Mouse (Mus musculus) CH12.LX (cell line): ENCODE data around the gene Pgm2l1. TPM values are rescaled to one million over a fixed set of nuclear protein-coding genes. Genes with fewer than 3 reads are reported as not detected.

Experiments
- DNase-seq: peaks from one replicate; pipeline ENCODE4 v3.0.0-alpha.2; 2013; ENCODE audit errors: extremely low read depth
- H3K27ac ChIP-seq: 2 replicates; pipeline ENCODE4 v1.5.1; 2012; ENCODE audit warnings: low read depth, mild to moderate bottlenecking, control low read depth, moderate library complexity; ENCODE audit not compliant: insufficient read depth
- H3K27me3 ChIP-seq: replicated peaks from 2 replicates; pipeline ENCODE3; 2012; ENCODE audit warnings: inconsistent platforms
- H3K36me3 ChIP-seq, 2 experiments: replicated peaks in 1 of 2; 2 replicates each; pipeline versions ENCODE3 to v1.6.1; 2012; ENCODE audit warnings: inconsistent platforms in 1 of 2, low read length in 1 of 2, mild to moderate bottlenecking in 1 of 2, mixed read lengths in 1 of 2, moderate library complexity in 1 of 2; ENCODE audit not compliant: control insufficient read depth in 1 of 2, insufficient read depth in 1 of 2
- H3K4me1 ChIP-seq, 2 experiments: 2 replicates each; pipeline ENCODE4 v1.6.1; 2012; ENCODE audit warnings: inconsistent platforms in 1 of 2, moderate library complexity in 1 of 2; ENCODE audit not compliant: insufficient read depth in 2 of 2, control insufficient read depth in 1 of 2
- H3K4me2 ChIP-seq: 2 replicates; pipeline ENCODE4 v1.6.1; 2012; ENCODE audit warnings: low read depth, mild to moderate bottlenecking, control low read depth; ENCODE audit not compliant: poor library complexity, insufficient read depth, severe bottlenecking
- H3K4me3 ChIP-seq, 3 experiments: fragments of 150-350 bp in 1 of 3; sonication (generic) in 1 of 3; replicated peaks in 1 of 3; 2 replicates each; pipeline versions ENCODE3 to v1.5.1; 2011 to 2012; ENCODE audit warnings: low read depth in 2 of 3, low read length in 2 of 3, mild to moderate bottlenecking in 2 of 3, moderate library complexity in 2 of 3, control low read depth in 1 of 3, improper control_type of control experiment in 1 of 3, inconsistent platforms in 1 of 3, mixed read lengths in 1 of 3; ENCODE audit not compliant: poor library complexity in 1 of 3
- H3K79me2 ChIP-seq: replicated peaks from 2 replicates; pipeline ENCODE4 v1.6.1; 2012; ENCODE audit warnings: mild to moderate bottlenecking, moderate library complexity; ENCODE audit not compliant: control insufficient read depth, poor library complexity, insufficient read depth, severe bottlenecking; ENCODE audit errors: extremely low read depth
- H3K9ac ChIP-seq: 2 replicates; pipeline ENCODE4 v1.6.1; 2012; ENCODE audit warnings: low read depth, mild to moderate bottlenecking, control low read depth, moderate library complexity; ENCODE audit not compliant: insufficient read depth
- H3K9me3 ChIP-seq: replicated peaks from 2 replicates; pipeline ENCODE3; 2012; ENCODE audit warnings: low read length, inconsistent platforms, mixed read lengths
- CTCF ChIP-seq, 2 experiments: IDR thresholded peaks in 1 of 2; conservative IDR thresholded peaks in 1 of 2; 2 replicates each; pipeline ENCODE4 v1.5.1; 2011 to 2012; ENCODE audit warnings: low read depth in 2 of 2, low read length in 2 of 2, improper control_type of control experiment in 1 of 2, inconsistent platforms in 1 of 2, mild to moderate bottlenecking in 1 of 2, moderate library complexity in 1 of 2
- ELF1 ChIP-seq: IDR thresholded peaks from 2 replicates; pipeline ENCODE4 v1.6.1; 2014; ENCODE audit warnings: low read depth, mild to moderate bottlenecking, inconsistent platforms, low read length, improper control_type of control experiment
- HCFC1 ChIP-seq: IDR thresholded peaks from 2 replicates; pipeline ENCODE4 v1.6.1; 2012; ENCODE audit warnings: low read depth, mild to moderate bottlenecking, inconsistent platforms, low read length, improper control_type of control experiment
- IRF4 ChIP-seq: IDR thresholded peaks from 2 replicates; pipeline ENCODE4 v1.6.1; 2014; ENCODE audit warnings: low read depth, mild to moderate bottlenecking, inconsistent platforms, low read length, improper control_type of control experiment
- MAFK ChIP-seq: IDR thresholded peaks from 2 replicates; pipeline ENCODE4 v1.6.1; 2011; ENCODE audit warnings: low read length, improper control_type of control experiment; ENCODE audit not compliant: insufficient replicate concordance
- MAZ ChIP-seq: IDR thresholded peaks from 2 replicates; pipeline ENCODE4 v1.6.1; 2012; ENCODE audit warnings: low read depth, mild to moderate bottlenecking, inconsistent platforms, low read length, improper control_type of control experiment, moderate library complexity
- PAX5 ChIP-seq: IDR thresholded peaks from 2 replicates; pipeline ENCODE4 v1.6.1; 2012; ENCODE audit warnings: low read length, inconsistent platforms, mixed read lengths
- POLR2A ChIP-seq: IDR thresholded peaks from 2 replicates; pipeline ENCODE4 v1.6.1; 2011; ENCODE audit warnings: low read depth, mild to moderate bottlenecking, improper control_type of control experiment, low read length
- POLR2AphosphoS2 ChIP-seq: IDR thresholded peaks from 2 replicates; pipeline ENCODE4 v1.6.1; 2011; ENCODE audit warnings: low read depth, low read length, improper control_type of control experiment
- RAD21 ChIP-seq: IDR thresholded peaks from 2 replicates; pipeline ENCODE4 v1.6.1; 2011; ENCODE audit warnings: low read depth, mild to moderate bottlenecking, low read length, improper control_type of control experiment, moderate library complexity
- RCOR1 ChIP-seq: conservative IDR thresholded peaks from 2 replicates; pipeline ENCODE4 v1.6.1; 2012; ENCODE audit warnings: low read depth, mild to moderate bottlenecking, inconsistent platforms, low read length, improper control_type of control experiment
- SMC3 ChIP-seq: IDR thresholded peaks from 2 replicates; pipeline ENCODE4 v1.6.1; 2011; ENCODE audit warnings: low read depth, low read length, improper control_type of control experiment
- TBP ChIP-seq: conservative IDR thresholded peaks from 2 replicates; pipeline ENCODE4 v1.6.1; 2011; ENCODE audit warnings: low read depth, low read length, improper control_type of control experiment
- TCF12 ChIP-seq: IDR thresholded peaks from 2 replicates; pipeline ENCODE4 v1.6.1; 2014; ENCODE audit warnings: low read depth, mild to moderate bottlenecking, inconsistent platforms, low read length, improper control_type of control experiment
- UBTF ChIP-seq: IDR thresholded peaks from 2 replicates; pipeline ENCODE4 v1.6.1; 2012; ENCODE audit warnings: low read depth, mild to moderate bottlenecking, inconsistent platforms, low read length, improper control_type of control experiment, moderate library complexity
- USF1 ChIP-seq: IDR thresholded peaks from 2 replicates; pipeline ENCODE4 v1.6.1; 2014; ENCODE audit warnings: low read depth, mild to moderate bottlenecking, inconsistent platforms, low read length, improper control_type of control experiment
- USF2 ChIP-seq: conservative IDR thresholded peaks from 2 replicates; pipeline ENCODE4 v1.6.1; 2011; ENCODE audit warnings: low read depth, low read length, improper control_type of control experiment
- ZKSCAN1 ChIP-seq: IDR thresholded peaks from 2 replicates; pipeline ENCODE4 v1.6.1; 2012; ENCODE audit warnings: low read depth, inconsistent platforms, low read length, improper control_type of control experiment, borderline replicate concordance
- ZMIZ1 ChIP-seq: IDR thresholded peaks from 2 replicates; pipeline ENCODE4 v1.6.1; 2012; ENCODE audit warnings: low read depth, mild to moderate bottlenecking, inconsistent platforms, low read length, improper control_type of control experiment
- dilution Hi-C: fragments of 300-500 bp; cut with MboI; formaldehyde crosslinking; loops from 2 replicates; pipeline ENCODE4 v1.14.3; 2020; ENCODE audit warnings: low sequenced_read_pairs; ENCODE audit not compliant: extremely low pct_unique_long_range_greater_than_20kb, extremely low pct_ligation_motif_present
- in situ Hi-C: fragments of 300-500 bp; cut with MboI; formaldehyde crosslinking; loops from 3 replicates; pipeline ENCODE4 v1.14.3; 2019; ENCODE audit warnings: low sequenced_read_pairs, low pct_ligation_motif_present, low pct_unique_long_range_greater_than_20kb, mixed read lengths
- polyA plus RNA-seq: library from polyadenylated mRNA; unstranded; fragments of >175 nt; gene quantifications from 2 replicates; pipeline ENCODE4 v1.2.1, GENCODE M21; 2012; ENCODE audit warnings: low read depth; ENCODE audit not compliant: insufficient read length
- total RNA-seq, 2 experiments: library from RNA; depleted of rRNA; stranded (reverse); fragments of 300-350 nt in 1 of 2; fragments of >200 nt in 1 of 2; gene quantifications; 2 replicates each; pipeline ENCODE4 v1.2.3; 2012 to 2014

Gene Pgm2l1
- total and polyA plus RNA-seq, 3 experiments, result 1.2 to 4.1 (median 3.4) TPM

DNA sequence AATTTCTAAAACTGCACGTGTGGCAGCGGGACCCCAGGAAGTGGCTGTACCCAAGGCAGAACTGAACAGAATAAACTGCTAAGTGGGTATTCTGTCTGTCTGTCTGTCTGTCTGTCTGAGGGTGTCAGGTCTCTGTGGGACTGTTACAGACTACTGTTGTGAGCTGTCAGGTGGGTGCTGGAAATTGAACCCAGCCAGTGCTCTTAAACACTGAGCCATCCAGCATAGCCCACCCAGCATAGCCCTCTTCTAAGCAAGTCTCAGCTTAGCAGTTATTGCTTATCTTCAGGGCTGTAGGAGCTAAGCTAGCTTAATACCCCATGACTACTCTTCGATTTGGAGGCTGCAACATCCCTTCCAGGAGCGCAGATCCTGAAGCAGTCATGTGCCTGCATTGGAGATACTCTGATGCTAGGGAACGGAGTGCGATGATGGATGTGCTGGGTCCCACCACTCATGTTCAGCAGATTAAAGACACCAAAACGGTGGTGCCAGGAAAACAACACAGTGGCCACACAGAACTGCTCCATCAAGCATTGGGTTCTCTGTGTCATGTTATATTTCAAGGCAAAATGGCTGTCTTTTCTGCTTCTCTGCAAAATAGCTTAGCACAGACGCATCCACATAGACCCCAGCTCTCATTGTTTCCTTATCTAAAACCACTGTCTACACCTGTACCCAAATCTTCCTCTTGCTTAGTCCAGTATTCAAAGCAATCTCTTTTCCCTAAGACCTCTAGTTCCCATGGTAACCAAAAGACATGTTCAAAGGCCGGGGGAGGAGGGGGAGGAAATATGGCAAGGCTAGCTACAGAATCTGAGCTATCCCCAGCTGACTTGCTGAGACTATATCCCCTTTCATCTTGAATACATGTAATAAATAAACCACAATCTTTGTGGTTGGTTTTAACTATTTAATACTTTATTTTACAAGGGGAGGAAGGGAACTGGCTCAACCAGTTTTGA, 10.3 kb upstream of the Pgm2l1 start:
- no peaks in the 10 kb centered on the region for H3K79me2 ChIP-seq
- H3K36me3 ChIP-seq, result no peaks in the 10 kb centered on the region
- H3K27ac ChIP-seq, result no peak overlapping the region

DNA sequence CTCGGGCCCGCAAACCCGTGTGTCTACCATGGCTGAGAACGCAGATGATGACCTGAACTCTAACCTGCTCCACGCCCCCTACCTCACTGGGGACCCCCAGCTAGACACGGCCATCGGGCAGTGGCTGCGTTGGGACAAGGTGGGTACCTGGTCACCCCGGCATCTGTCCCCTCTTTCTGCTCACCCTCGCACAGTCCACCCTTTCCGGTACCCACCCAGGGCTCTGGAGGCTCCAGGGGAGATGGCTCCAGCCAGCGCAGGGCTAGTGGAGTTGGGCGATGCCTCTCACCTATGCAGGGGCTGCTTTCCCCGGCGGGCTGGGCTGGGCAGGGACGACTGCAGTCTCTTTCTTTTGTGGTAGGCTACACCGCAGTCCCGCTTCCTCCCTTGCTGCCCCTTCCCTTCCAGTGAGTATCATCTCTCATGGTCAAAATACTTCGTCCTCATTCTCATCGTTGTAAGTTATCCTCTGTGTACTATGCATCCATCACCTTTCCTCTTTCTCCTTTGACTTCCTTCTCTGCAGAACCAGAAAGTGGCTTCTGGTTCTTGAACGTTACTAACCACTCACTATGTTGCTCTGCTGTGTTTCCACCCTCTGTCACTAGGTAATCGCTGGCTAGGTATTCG, 817 bp downstream of the Pgm2l1 start:
- Histone ChIP-seq H3K36me3 (no peaks in the 10 kb centered on the region), H3K79me2 (no peaks in the 10 kb centered on the region), H3K4me2 (peak overlapping the region; percentile 95), H3K27me3 (peaks cover 2% of the 10 kb centered on the region), H3K27ac (no peak overlapping the region), H3K9ac (peak overlapping the region; percentile 52), H3K9me3 (no peaks in the 10 kb centered on the region), H3K4me3 (peak overlapping the region; percentile 54 to 75 (median 72)), H3K4me1 (peaks cover 2 to 17% of the 10 kb centered on the region in 2 experiments; a peak in 3 of 4 replicates)
- no peak for DNase-seq
- in situ Hi-C loops, result no loop called here
- dilution Hi-C loops, result no loop called here
- TF ChIP-seq ZKSCAN1 (no peak), UBTF (0 out of 2 replicates have a peak, but pooled peaks have one; percentile 35)
- TF ChIP-seq, all 38 proteins: peak for 1

More for the DNA sequence above, 10.3 kb upstream of the Pgm2l1 start:
- H3K4me3 ChIP-seq, result no peak overlapping the region
- dilution Hi-C loops, result no loop called here
- DNase-seq, result no peak
- no peaks in the 10 kb centered on the region for H3K9me3 ChIP-seq
- H3K4me2 ChIP-seq, result no peak overlapping the region
- no peaks in the 10 kb centered on the region for H3K27me3 ChIP-seq
- no peak for TF ChIP-seq MAFK
- TF ChIP-seq UBTF, result no peak
- H3K4me1 ChIP-seq, result peaks cover 0 to 15% of the 10 kb centered on the region in 2 experiments; a peak in 3 of 4 replicates
- in situ Hi-C loops, result no loop called here
- no peak overlapping the region for H3K9ac ChIP-seq

DNA sequence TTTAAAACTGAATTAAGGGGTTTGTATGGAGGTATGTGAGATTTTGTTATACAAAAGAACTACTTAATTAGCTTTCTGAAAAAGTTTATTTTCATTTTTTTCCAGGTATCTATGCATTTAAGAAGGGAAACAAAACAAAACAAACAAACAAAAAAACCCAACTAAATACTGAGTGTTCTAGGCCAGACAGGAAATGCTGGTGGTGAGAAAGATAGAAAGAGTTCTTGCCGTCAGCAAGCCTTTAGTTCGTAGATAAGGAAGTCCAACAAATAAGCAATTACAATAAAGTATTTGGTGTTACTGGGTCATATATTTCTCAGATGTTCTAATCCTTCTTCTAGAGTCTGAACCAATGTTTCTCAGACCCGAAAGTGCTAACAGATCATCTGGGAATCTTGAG, 1.8 kb downstream of the Pgm2l1 start:
- in situ Hi-C loops (no loop called here), dilution Hi-C loops (no loop called here)
- no peak overlapping the region for H3K9ac ChIP-seq
- TF ChIP-seq CTCF (conservative IDR thresholded peaks at IDR 0.05 in 1 of 2, IDR thresholded peaks at IDR 0.05 in 1 of 2; ENCODE audit: low read depth in 2 of 2, low read length in 2 of 2) (no peak), SMC3 (no peak), ELF1 (no peak), RAD21 (no peak), UBTF (no peak), HCFC1 (no peak), ZMIZ1 (no peak), MAZ (no peak), POLR2A (no peak), TBP (no peak), RCOR1 (no peak), PAX5 (no peak), USF2 (no peak), TCF12 (no peak), USF1 (no peak), IRF4 (no peak), POLR2AphosphoS2 (no peak)
- H3K27ac ChIP-seq, result no peak overlapping the region
- no peaks in the 10 kb centered on the region for H3K9me3 ChIP-seq
- H3K36me3 ChIP-seq, result no peaks in the 10 kb centered on the region
- H3K4me1 ChIP-seq, result peaks cover 2 to 25% of the 10 kb centered on the region in 2 experiments; a peak in 3 of 4 replicates
- no peak for DNase-seq
- H3K27me3 ChIP-seq, result peaks cover 2% of the 10 kb centered on the region
- no peak overlapping the region for H3K4me2 ChIP-seq
- no peak overlapping the region for H3K4me3 ChIP-seq
- no peaks in the 10 kb centered on the region for H3K79me2 ChIP-seq
